Mouse (Mus musculus) thymus, postnatal 4 days (tissue): ENCODE measurements around the gene Rab14.

Experiments used
- DNase-seq: peaks from one replicate; pipeline ENCODE4 v3.0.0; 2021

Gene Rab14

GRCm38 (mm10) chr2:35199971-35200897, 686 bp downstream of the Rab14 start:
- DNase-seq, result peak; percentile 68

GRCm38 (mm10) chr2:35199541-35199940, 1.4 kb downstream of the Rab14 start:
- no peak for DNase-seq

GRCm38 (mm10) chr2:35195626-35196544, 5.0 kb downstream of the Rab14 start:
- no peak for DNase-seq

GRCm38 (mm10) chr2:35193976-35194375, 6.9 kb downstream of the Rab14 start:
- no peak for DNase-seq

GRCm38 (mm10) chr2:35188929-35189328, 12.0 kb downstream of the Rab14 start:
- no peak for DNase-seq

GRCm38 (mm10) chr2:35183115-35183673, 17.7 kb downstream of the Rab14 start:
- DNase-seq, result no peak

GRCm38 (mm10) chr2:35178153-35178552, 22.8 kb downstream of the Rab14 start:
- DNase-seq, result no peak

GRCm38 (mm10) chr2:35175281-35176065, 25.4 kb downstream of the Rab14 start:
- no peak for DNase-seq

- DNase-seq, result no peak
Measured at GRCm38 (mm10) chr2:35174100-35174499, 26.8 kb downstream of the Rab14 start.

GRCm38 (mm10) chr2:35173666-35174065, 27.3 kb downstream of the Rab14 start:
- no peak for DNase-seq

GRCm38 (mm10) chr2:35172246-35172645, 28.7 kb downstream of the Rab14 start:
- DNase-seq, result no peak

GRCm38 (mm10) chr2:35171341-35171861, 29.5 kb downstream of the Rab14 start:
- DNase-seq, result no peak

GRCm38 (mm10) chr2:35169452-35169851, 31.5 kb downstream of the Rab14 start:
- DNase-seq, result no peak

- DNase-seq, result no peak
Measured at GRCm38 (mm10) chr2:35166816-35167215, 34.1 kb downstream of the Rab14 start.

- DNase-seq, result no peak
Measured at GRCm38 (mm10) chr2:35165416-35165815, 35.5 kb downstream of the Rab14 start.

- no peak for DNase-seq
Measured at GRCm38 (mm10) chr2:35163396-35163795, 37.5 kb downstream of the Rab14 start.

GRCm38 (mm10) chr2:35161846-35162488, 39.0 kb downstream of the Rab14 start:
- no peak for DNase-seq

- peak; percentile 54 for DNase-seq
Measured at GRCm38 (mm10) chr2:35160206-35160605, 40.7 kb downstream of the Rab14 start.

- DNase-seq, result no peak
Measured at GRCm38 (mm10) chr2:35158358-35158757, 42.6 kb downstream of the Rab14 start.

- no peak for DNase-seq
Measured at GRCm38 (mm10) chr2:35157836-35158235, 43.1 kb downstream of the Rab14 start.

GRCm38 (mm10) chr2:35156985-35157384, 43.9 kb downstream of the Rab14 start:
- no peak for DNase-seq
